Mouse (Mus musculus): ENCODE results near the gene Sqor. TPM values are rescaled to one million over a fixed set of nuclear protein-coding genes. Genes with fewer than 3 reads are reported as not detected.

Sqor gene
- polyA plus RNA-seq (2021): 11.4 TPM

DNA sequence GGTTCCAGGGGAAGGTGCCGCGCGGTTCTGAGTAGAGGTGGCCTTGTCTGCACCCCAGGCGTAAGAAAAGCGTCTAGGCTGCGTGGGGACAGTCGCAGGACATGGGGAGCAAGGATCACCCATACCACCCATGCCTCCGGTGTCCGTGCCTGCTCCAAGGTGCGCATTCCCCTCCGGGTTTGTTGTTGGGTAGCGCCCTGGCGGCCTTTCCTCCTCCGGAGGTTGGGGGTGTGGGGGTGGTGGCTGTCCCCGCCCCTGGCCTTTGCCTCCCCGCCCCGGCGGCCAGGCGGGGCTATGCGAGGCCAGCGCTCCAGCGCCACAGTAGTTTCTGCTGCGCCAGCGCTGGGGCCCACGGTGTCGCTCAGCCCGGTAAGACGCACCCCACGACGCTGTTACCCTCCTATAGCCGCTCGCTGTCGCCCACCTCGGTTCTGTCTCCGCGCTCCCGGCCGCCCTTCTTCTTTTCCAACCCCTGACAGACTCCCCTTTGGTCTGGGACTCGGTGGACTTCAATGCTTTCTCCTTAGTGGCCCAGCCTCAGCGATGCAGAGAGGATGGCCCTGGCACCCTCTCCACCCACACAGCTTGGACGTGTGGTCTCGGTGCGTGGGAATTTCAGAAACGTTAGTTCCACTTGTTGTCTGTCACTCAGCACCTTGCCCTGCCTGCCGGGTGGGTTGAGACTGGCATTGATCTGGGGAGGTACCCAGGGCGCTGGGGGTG, at the start of gene Sqor:
Gene Sqor, plus strand, starts transcription at position 167 of the 723 bp plus-strand sequence.
- no peaks in the 10 kb centered on the region for H3K27me3 ChIP-seq
- no peak for DNase-seq (ENCODE audit: low read depth, low spot score)
- in situ Hi-C loops (cut with MboI; ENCODE audit: low pct_unique_long_range_greater_than_20kb): no loop called here
- peak; percentile 96 for ATAC-seq
- TF ChIP-seq CTCF (IDR thresholded peaks at IDR 0.05): no peak
- ChIA-PET CTCF (interaction anchor here (1.0 kb wide), 1 partner anchor 11 kb away, joined by 3 read pairs; no protein-coding TSS in a partner anchor), POLR2A (no interaction called here)

DNA sequence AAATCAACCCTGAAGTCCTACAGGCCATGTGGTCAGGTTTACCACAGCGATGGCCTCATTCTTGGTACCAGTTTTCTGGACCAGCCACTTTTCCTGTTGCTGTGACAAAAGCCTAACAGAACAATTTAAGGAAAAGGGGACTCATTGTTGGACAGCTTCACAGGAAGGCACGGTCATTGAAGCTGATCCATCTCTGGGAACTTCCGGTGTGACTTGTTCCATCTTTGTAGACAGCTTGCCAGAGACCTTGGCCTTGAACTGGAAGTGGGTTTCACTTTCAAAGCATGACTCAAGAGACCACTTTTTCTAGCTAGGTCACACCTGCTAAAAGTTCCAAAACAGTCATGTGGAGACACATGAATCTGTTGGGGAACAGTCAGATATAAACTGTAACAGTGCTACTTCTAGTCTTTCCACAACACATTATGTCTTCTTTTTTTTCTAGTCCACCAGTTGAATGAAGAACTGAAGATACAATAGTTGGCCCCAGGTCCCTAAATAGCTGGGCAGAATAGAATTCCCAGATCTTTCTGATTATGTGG, 48.7 kb upstream of the Sqor start:
- ATAC-seq: peak; percentile 31
- no peak for TF ChIP-seq CTCF (IDR thresholded peaks at IDR 0.05)
- no peaks in the 10 kb centered on the region for H3K27me3 ChIP-seq
- POLR2A ChIA-PET: interaction anchor here (0.6 to 2.0 kb wide), 3 partner anchors 11 to 19 kb away, joined by 3 to 7 read pairs (median 3); partner anchors contain the start of gene Slc30a4
- no peak for DNase-seq (ENCODE audit: low read depth, low spot score)
- in situ Hi-C loops (cut with MboI; ENCODE audit: low pct_unique_long_range_greater_than_20kb): no loop called here
- CTCF ChIA-PET: interaction anchor here (0.7 to 3.3 kb wide), 6 partner anchors 9 to 50 kb away, joined by 3 to 16 read pairs (median 4); no protein-coding TSS in a partner anchor

GRCm38 (mm10) chr2:122719232-122719631, 45.8 kb upstream of the Sqor start:
- ChIA-PET POLR2A (interaction anchor here (0.8 kb wide), 2 partner anchors 18 to 24 kb away, joined by 3 read pairs; no protein-coding TSS in a partner anchor), CTCF (no interaction called here)
- TF ChIP-seq CTCF (IDR thresholded peaks at IDR 0.05): no peak
- ATAC-seq: peak; percentile 93
- in situ Hi-C loops (cut with MboI; ENCODE audit: low pct_unique_long_range_greater_than_20kb): no loop called here
- peak; percentile 85 for DNase-seq (ENCODE audit: low read depth, low spot score)
- no peaks in the 10 kb centered on the region for H3K27me3 ChIP-seq

GRCm38 (mm10) chr2:122720564-122720963, 44.5 kb upstream of the Sqor start:
- no peak for TF ChIP-seq CTCF (IDR thresholded peaks at IDR 0.05)
- DNase-seq (ENCODE audit: low read depth, low spot score) (no peak), ATAC-seq (no peak)
- no peaks in the 10 kb centered on the region for H3K27me3 ChIP-seq
- CTCF ChIA-PET: no interaction called here
- in situ Hi-C loops (cut with MboI; ENCODE audit: low pct_unique_long_range_greater_than_20kb): no loop called here
- POLR2A ChIA-PET: no interaction called here

- ChIA-PET CTCF (interaction anchor here (0.6 to 2.4 kb wide), 11 partner anchors 9 to 60 kb away, joined by 3 to 16 read pairs (median 4); no protein-coding TSS in a partner anchor), POLR2A (no interaction called here)
- in situ Hi-C loops (cut with MboI; ENCODE audit: low pct_unique_long_range_greater_than_20kb): no loop called here
- TF ChIP-seq CTCF (IDR thresholded peaks at IDR 0.05): peak; percentile 67
- ATAC-seq (no peak), DNase-seq (ENCODE audit: low read depth, low spot score) (no peak)
- H3K27me3 ChIP-seq: no peaks in the 10 kb centered on the region
Measured at GRCm38 (mm10) chr2:122725604-122726003, 39.4 kb upstream of the Sqor start.

GRCm38 (mm10) chr2:122731456-122731855, 33.6 kb upstream of the Sqor start:
- no peaks in the 10 kb centered on the region for H3K27me3 ChIP-seq
- TF ChIP-seq CTCF (IDR thresholded peaks at IDR 0.05): no peak
- ATAC-seq (peak; percentile 21), DNase-seq (ENCODE audit: low read depth, low spot score) (no peak)
- POLR2A ChIA-PET: no interaction called here
- in situ Hi-C loops (cut with MboI; ENCODE audit: low pct_unique_long_range_greater_than_20kb): no loop called here
- CTCF ChIA-PET: interaction anchor here (0.8 kb wide), 1 partner anchor 21 kb away, joined by 3 read pairs; no protein-coding TSS in a partner anchor

DNA sequence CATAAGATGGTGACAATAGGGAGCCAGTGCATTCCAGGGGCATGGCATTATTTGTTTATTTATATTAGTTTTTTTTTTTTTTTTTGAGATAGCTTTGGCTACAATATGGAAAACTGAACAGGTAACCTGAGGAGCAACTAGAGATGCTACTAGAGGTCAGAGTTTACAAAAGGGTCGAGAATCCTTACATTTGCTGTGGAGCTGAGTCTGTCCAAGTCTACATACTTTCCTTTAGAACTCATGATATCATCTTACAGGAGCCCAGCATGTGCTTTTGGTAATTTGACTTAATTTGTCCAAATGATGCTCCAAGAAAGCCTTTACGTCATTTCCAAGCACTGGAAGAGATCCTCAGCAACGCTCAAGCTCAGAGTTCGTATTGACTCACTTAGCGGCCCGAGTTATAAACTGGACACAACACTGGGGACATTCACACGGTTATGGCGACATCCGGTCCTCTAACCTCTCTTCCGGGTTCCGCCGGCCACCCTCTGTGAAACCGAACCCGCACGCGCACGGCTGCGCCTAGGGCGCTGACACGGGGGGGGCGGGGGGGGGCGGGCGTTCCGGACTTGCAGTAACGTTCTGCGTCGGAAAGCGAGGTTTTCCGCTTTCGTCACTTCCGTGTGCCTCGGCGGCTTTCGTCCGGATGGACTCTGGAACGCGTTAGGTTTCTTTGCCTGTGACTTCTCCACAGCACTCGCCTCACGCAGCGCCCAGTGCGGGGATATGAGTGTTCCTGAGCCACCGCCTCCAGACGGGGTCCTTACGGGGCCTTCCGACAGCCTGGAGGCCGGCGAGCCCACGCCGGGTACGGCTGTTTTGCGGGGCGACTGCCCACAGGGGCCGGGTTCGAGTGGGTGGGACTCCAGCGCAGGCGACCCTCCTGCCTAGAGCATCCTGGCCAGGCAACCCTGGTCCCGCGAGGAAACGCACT, 26.9 kb upstream of the Sqor start, which contains the start of gene Bloc1s6:
Gene Bloc1s6, plus strand, starts transcription at position 610 of the 937 bp plus-strand sequence.
- no peak for TF ChIP-seq CTCF (IDR thresholded peaks at IDR 0.05)
- CTCF ChIA-PET: interaction anchor here (1.2 to 1.8 kb wide), 5 partner anchors 9 to 71 kb away, joined by 3 to 8 read pairs (median 4); no protein-coding TSS in a partner anchor
- no peaks in the 10 kb centered on the region for H3K27me3 ChIP-seq
- POLR2A ChIA-PET: interaction anchor here (0.7 to 1.5 kb wide), 4 partner anchors 19 to 36 kb away, joined by 3 to 5 read pairs (median 4); partner anchors contain the start of gene Slc30a4
- ATAC-seq: peak; percentile 89
- DNase-seq (ENCODE audit: low read depth, low spot score): peak; percentile 68
- in situ Hi-C loops (cut with MboI; ENCODE audit: low pct_unique_long_range_greater_than_20kb): no loop called here

DNA sequence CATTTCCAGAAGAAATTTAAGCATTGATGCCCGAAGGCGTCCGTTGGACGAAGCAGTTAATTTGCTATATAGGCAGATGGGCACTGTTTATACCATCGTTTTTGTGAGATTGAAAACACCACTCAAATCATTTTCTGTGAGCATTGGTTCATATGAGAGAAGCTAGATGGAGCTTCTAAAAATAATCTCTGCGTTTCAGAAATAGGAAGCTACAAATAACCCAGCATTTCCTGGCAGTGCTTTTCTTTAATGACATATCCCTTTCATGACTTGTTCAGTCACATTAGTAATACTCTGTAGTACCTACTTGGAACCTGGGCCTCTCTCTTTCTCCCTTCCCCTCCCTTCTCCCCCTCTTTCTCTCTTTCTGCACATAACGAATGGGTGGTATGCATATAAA, 26.0 kb upstream of the Sqor start:
- TF ChIP-seq CTCF (IDR thresholded peaks at IDR 0.05): peak; percentile 26
- ATAC-seq: peak; percentile 8
- ChIA-PET CTCF (interaction anchor here (1.1 to 1.8 kb wide), 6 partner anchors 9 to 72 kb away, joined by 3 to 8 read pairs (median 4); no protein-coding TSS in a partner anchor), POLR2A (interaction anchor here (1.2 kb wide), 1 partner anchor 37 kb away, joined by 5 read pairs; the partner anchor contains the start of gene Slc30a4)
- no peak for DNase-seq (ENCODE audit: low read depth, low spot score)
- no peaks in the 10 kb centered on the region for H3K27me3 ChIP-seq
- in situ Hi-C loops (cut with MboI; ENCODE audit: low pct_unique_long_range_greater_than_20kb): no loop called here

DNA sequence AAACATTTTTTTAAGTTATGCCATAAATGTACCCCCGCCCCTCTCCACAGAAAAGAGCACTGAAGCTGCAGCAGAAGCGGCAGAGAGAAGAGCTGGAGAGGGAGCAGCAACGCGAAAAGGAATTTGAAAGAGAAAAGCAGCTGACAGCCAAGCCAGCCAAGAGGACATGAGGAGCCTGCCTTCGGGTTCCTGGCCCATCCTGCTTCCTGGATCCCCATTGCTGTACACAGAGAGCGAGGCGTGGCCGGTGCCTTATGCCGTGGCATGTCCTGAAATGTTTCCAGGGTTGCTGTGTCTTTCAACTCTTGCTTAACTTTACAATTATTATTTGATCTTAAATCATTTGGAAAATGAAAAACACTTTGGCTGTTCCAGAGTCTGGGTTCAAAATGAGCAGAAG, 18.6 kb upstream of the Sqor start:
- POLR2A ChIA-PET: no interaction called here
- DNase-seq (ENCODE audit: low read depth, low spot score): no peak
- no peak for ATAC-seq
- no peaks in the 10 kb centered on the region for H3K27me3 ChIP-seq
- CTCF ChIA-PET: no interaction called here
- no peak for TF ChIP-seq CTCF (IDR thresholded peaks at IDR 0.05)
- in situ Hi-C loops (cut with MboI; ENCODE audit: low pct_unique_long_range_greater_than_20kb): no loop called here

All from Patski (cell line).